Mouse (Mus musculus) CH12.LX (cell line): ENCODE measurements around the gene Ces1f. TPM values are rescaled to one million over a fixed set of nuclear protein-coding genes. Genes with fewer than 3 reads are reported as not detected.

ENCODE experiments used
- polyA plus RNA-seq: library from polyadenylated mRNA; unstranded; fragments of >175 nt; gene quantifications from 2 replicates; pipeline ENCODE4 v1.2.1, GENCODE M21; 2012; ENCODE audit warnings: low read depth; ENCODE audit not compliant: insufficient read length
- total RNA-seq, 2 experiments: library from RNA; depleted of rRNA; stranded (reverse); fragments of 300-350 nt in 1 of 2; fragments of >200 nt in 1 of 2; gene quantifications; 2 replicates each; pipeline ENCODE4 v1.2.3; 2012 to 2014

Ces1f gene
- total and polyA plus RNA-seq, 3 experiments = not detected

Other genes starting within 250 kb of the Ces1f start
- gene Ces1a, start 231.6 kb downstream of the Ces1f start, total RNA-seq (2012; rRNA removed) = not detected in 2 replicates
- gene Ces1a, start 231.6 kb downstream of the Ces1f start, total RNA-seq (2014; rRNA removed) = not detected in 2 replicates
- not detected in 2 replicates for gene Ces1a, start 231.6 kb downstream of the Ces1f start, polyA plus RNA-seq
- gene Ces1b, start 199.7 kb downstream of the Ces1f start, total RNA-seq (2012; rRNA removed) = not detected in 2 replicates
- gene Ces1b, start 199.7 kb downstream of the Ces1f start, total RNA-seq (2014; rRNA removed) = not detected in 2 replicates
- not detected in 2 replicates for gene Ces1b, start 199.7 kb downstream of the Ces1f start, polyA plus RNA-seq
- not detected in 2 replicates for gene Ces1c, start 148.5 kb downstream of the Ces1f start, total RNA-seq (2012; rRNA removed)
- not detected in 2 replicates for gene Ces1c, start 148.5 kb downstream of the Ces1f start, total RNA-seq (2014; rRNA removed)
- not detected in 2 replicates for gene Ces1c, start 148.5 kb downstream of the Ces1f start, polyA plus RNA-seq
- gene Ces1d, start 81.9 kb downstream of the Ces1f start, total RNA-seq (2012; rRNA removed) = not detected in 2 replicates
- not detected in 2 replicates for gene Ces1d, start 81.9 kb downstream of the Ces1f start, total RNA-seq (2014; rRNA removed)
- gene Ces1d, start 81.9 kb downstream of the Ces1f start, polyA plus RNA-seq = not detected in 2 replicates
- gene Ces1e, start 50.1 kb downstream of the Ces1f start, total RNA-seq (2012; rRNA removed) = not detected in 2 replicates
- gene Ces1e, start 50.1 kb downstream of the Ces1f start, total RNA-seq (2014; rRNA removed) = not detected in 2 replicates
- gene Ces1e, start 50.1 kb downstream of the Ces1f start, polyA plus RNA-seq = not detected in 2 replicates
- gene Ces1g, start 57.6 kb upstream of the Ces1f start, total RNA-seq (2012; rRNA removed) = not detected in 2 replicates
- gene Ces1g, start 57.6 kb upstream of the Ces1f start, total RNA-seq (2014; rRNA removed) = not detected in 2 replicates
- not detected in 2 replicates for gene Ces1g, start 57.6 kb upstream of the Ces1f start, polyA plus RNA-seq
- not detected in 2 replicates for gene Ces1h, start 100.0 kb upstream of the Ces1f start, total RNA-seq (2012; rRNA removed)
- not detected in 2 replicates for gene Ces1h, start 100.0 kb upstream of the Ces1f start, total RNA-seq (2014; rRNA removed)
- not detected in 2 replicates for gene Ces1h, start 100.0 kb upstream of the Ces1f start, polyA plus RNA-seq